Mouse (Mus musculus) brain, embryonic 14.5 days (tissue): ENCODE measurements around the gene Stxbp4.

Source experiments
- CTCF ChIP-seq: fragments of 200-500 bp; IDR thresholded peaks from 2 replicates; pipeline ENCODE4 v1.5.1; 2012; ENCODE audit warnings: inconsistent platforms, mild to moderate bottlenecking, moderate library complexity, borderline replicate concordance; ENCODE audit not compliant: insufficient read depth, insufficient read length; ENCODE audit errors: extremely low read depth
- POLR2A ChIP-seq: fragments of 200-500 bp; IDR thresholded peaks from 2 replicates; pipeline ENCODE4 v1.6.1; 2012; ENCODE audit warnings: mild to moderate bottlenecking, inconsistent platforms, borderline replicate concordance; ENCODE audit not compliant: poor library complexity, insufficient read depth, insufficient read length, severe bottlenecking; ENCODE audit errors: extremely low read depth

DNA sequence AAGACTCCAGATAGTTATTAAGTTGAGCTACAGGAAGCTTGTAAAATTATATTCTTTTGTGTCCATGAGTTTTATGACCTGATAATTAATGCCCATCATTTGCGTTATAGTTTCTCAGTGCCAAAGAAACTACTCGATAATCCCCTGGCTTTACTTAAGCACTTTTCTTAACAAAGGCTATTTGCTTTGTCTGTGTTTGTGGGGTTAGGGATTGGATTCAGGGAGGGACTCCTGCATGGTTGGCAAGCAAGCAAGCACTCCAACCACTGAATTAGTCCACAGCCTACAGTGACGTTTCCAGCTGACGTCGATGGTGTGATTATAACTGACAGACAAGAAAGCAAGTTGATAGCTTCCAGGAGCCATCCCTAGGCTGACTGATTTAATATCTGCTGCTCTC is 199.1 kb downstream of the Stxbp4 start:
- TF ChIP-seq CTCF (no peak), POLR2A (no peak)
